Mouse (Mus musculus): ENCODE measurements around the gene Nol9.

DNA sequence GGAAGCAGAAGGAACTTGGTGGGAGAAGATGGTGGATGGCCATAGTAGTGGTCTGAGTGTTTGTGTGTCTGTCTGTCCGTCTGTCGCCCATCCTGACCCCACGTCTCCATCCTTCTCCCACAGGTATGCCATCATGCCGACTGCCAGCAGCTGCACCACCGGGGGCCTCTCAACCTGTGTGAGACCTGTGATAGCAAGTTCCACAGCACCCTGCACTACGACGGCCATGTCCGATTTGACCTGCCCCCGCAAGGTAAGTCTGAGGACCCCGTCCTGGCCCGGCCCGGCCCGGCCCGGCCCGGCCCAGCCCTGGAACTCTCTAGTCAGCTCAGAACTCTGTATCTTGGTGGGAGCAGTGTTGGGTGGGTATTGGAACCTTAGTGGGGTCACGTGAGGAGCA is 62.8 kb downstream of the Nol9 start:
- TF ChIP-seq CTCF (IDR thresholded peaks at IDR 0.05) (no peak), EP300 (IDR thresholded peaks at IDR 0.05) (no peak)
